Mouse (Mus musculus): ENCODE measurements around the gene Rnf121. TPM values are rescaled to one million over a fixed set of nuclear protein-coding genes. Genes with fewer than 3 reads are reported as not detected.
A peak's percentile ranks its signal among the peaks of the same experiment; 100 is the strongest.

Rnf121 gene
- polyA plus RNA-seq, 1 experiment from 2014 or later = 29.3 TPM

- H3K36me3 ChIP-seq (ENCODE audit: insufficient read depth) = 0 out of 2 replicates have a peak, but pooled peaks cover 14% of the 10 kb centered on the region
- H3K4me2 ChIP-seq = no peak overlapping the region
- peaks cover 8% of the 10 kb centered on the region for H3K4me1 ChIP-seq (ENCODE audit: insufficient read depth)
- H3K9ac ChIP-seq = no peak overlapping the region
- H3K27me3 ChIP-seq (ENCODE audit: insufficient read depth, low read length) = no peaks in the 10 kb centered on the region
- H3K4me3 ChIP-seq (ENCODE audit: low read depth, low read length) = no peak overlapping the region
- no peaks in the 10 kb centered on the region for H3K9me3 ChIP-seq (ENCODE audit: low read depth, low read length)
- WGBS = 23% methylated on average over 2 of the region's 2 CpGs
- TF ChIP-seq CTCF (IDR thresholded peaks at IDR 0.05; ENCODE audit: low read depth) = no peak
- peak; percentile 65 for DNase-seq
- no peak for ATAC-seq (ENCODE audit: insufficient read depth)
- H3K27ac ChIP-seq (ENCODE audit: low read depth) = no peak overlapping the region
Measured at GRCm38 (mm10) chr7:101974505-101974904, 90.8 kb downstream of the Rnf121 start.

GRCm38 (mm10) chr7:101973730-101974129 is 91.5 kb downstream of the Rnf121 start:
- no peaks in the 10 kb centered on the region for H3K27me3 ChIP-seq (ENCODE audit: insufficient read depth, low read length)
- TF ChIP-seq CTCF (IDR thresholded peaks at IDR 0.05; ENCODE audit: low read depth) = no peak
- 0 out of 2 replicates have a peak, but pooled peaks cover 11% of the 10 kb centered on the region for H3K36me3 ChIP-seq (ENCODE audit: insufficient read depth)
- peaks cover 12% of the 10 kb centered on the region for H3K4me1 ChIP-seq (ENCODE audit: insufficient read depth)
- H3K9ac ChIP-seq = no peak overlapping the region
- 0 out of 2 replicates have a peak overlapping the region, but pooled peaks have one; percentile 18 for H3K4me2 ChIP-seq
- no peak for ATAC-seq (ENCODE audit: insufficient read depth)
- H3K27ac ChIP-seq (ENCODE audit: low read depth) = no peak overlapping the region; the same call in 1 of the 2 replicates
- H3K4me3 ChIP-seq (ENCODE audit: low read depth, low read length) = no peak overlapping the region
- peak; percentile 45 for DNase-seq
- WGBS = 54% methylated on average over 3 of the region's 3 CpGs
- no peaks in the 10 kb centered on the region for H3K9me3 ChIP-seq (ENCODE audit: low read depth, low read length)

GRCm38 (mm10) chr7:101971721-101972120 is 93.5 kb downstream of the Rnf121 start:
- WGBS = 39% methylated on average over 2 of the region's 2 CpGs
- H3K4me1 ChIP-seq (ENCODE audit: insufficient read depth) = peaks cover 21% of the 10 kb centered on the region

GRCm38 (mm10) chr7:101970821-101971461 is 94.3 kb downstream of the Rnf121 start:
- WGBS = 3% methylated on average over 19 of the region's 19 CpGs
- peak; percentile 70 for ATAC-seq (ENCODE audit: insufficient read depth)
- peaks cover 25% of the 10 kb centered on the region for H3K4me1 ChIP-seq (ENCODE audit: insufficient read depth)

More at GRCm38 (mm10) chr7:101971721-101972120, 93.5 kb downstream of the Rnf121 start:
- Histone ChIP-seq H3K27ac (ENCODE audit: low read depth) (peak overlapping the region; percentile 100), H3K9me3 (ENCODE audit: low read depth, low read length) (no peaks in the 10 kb centered on the region), H3K4me3 (ENCODE audit: low read depth, low read length) (peak overlapping the region; percentile 69), H3K27me3 (ENCODE audit: insufficient read depth, low read length) (no peaks in the 10 kb centered on the region), H3K4me2 (peak overlapping the region; percentile 69), H3K36me3 (ENCODE audit: insufficient read depth) (0 out of 2 replicates have a peak, but pooled peaks cover 5% of the 10 kb centered on the region), H3K9ac (peak overlapping the region; percentile 84)
- DNase-seq (no peak), ATAC-seq (ENCODE audit: insufficient read depth) (no peak)
- TF ChIP-seq CTCF (IDR thresholded peaks at IDR 0.05; ENCODE audit: low read depth) = no peak

GRCm38 (mm10) chr7:101970429-101970775 is 94.9 kb downstream of the Rnf121 start:
- H3K36me3 ChIP-seq (ENCODE audit: insufficient read depth) = 0 out of 2 replicates have a peak, but pooled peaks cover 4% of the 10 kb centered on the region
- peaks cover 25% of the 10 kb centered on the region for H3K4me1 ChIP-seq (ENCODE audit: insufficient read depth)
- no peak for TF ChIP-seq CTCF (IDR thresholded peaks at IDR 0.05; ENCODE audit: low read depth)
- ATAC-seq (ENCODE audit: insufficient read depth) (peak; percentile 67), DNase-seq (peak; percentile 99)
- no peaks in the 10 kb centered on the region for H3K27me3 ChIP-seq (ENCODE audit: insufficient read depth, low read length)
- peak overlapping the region; percentile 69 for H3K4me3 ChIP-seq (ENCODE audit: low read depth, low read length)
- WGBS = under 1% methylated on average over 16 of the region's 17 CpGs
- peak overlapping the region; percentile 100 for H3K27ac ChIP-seq (ENCODE audit: low read depth)
- H3K9me3 ChIP-seq (ENCODE audit: low read depth, low read length) = no peaks in the 10 kb centered on the region
- peak overlapping the region; percentile 69 for H3K4me2 ChIP-seq
- peak overlapping the region; percentile 84 for H3K9ac ChIP-seq

More at GRCm38 (mm10) chr7:101970821-101971461, 94.3 kb downstream of the Rnf121 start:
- Histone ChIP-seq H3K4me3 (ENCODE audit: low read depth, low read length) (peak overlapping the region; percentile 69), H3K9ac (peak overlapping the region; percentile 84), H3K36me3 (ENCODE audit: insufficient read depth) (0 out of 2 replicates have a peak, but pooled peaks cover 5% of the 10 kb centered on the region), H3K27me3 (ENCODE audit: insufficient read depth, low read length) (no peaks in the 10 kb centered on the region), H3K27ac (ENCODE audit: low read depth) (peak overlapping the region; percentile 100), H3K4me2 (peak overlapping the region; percentile 69), H3K9me3 (ENCODE audit: low read depth, low read length) (no peaks in the 10 kb centered on the region)
- TF ChIP-seq CTCF (IDR thresholded peaks at IDR 0.05; ENCODE audit: low read depth) = no peak; the same call in 1 of the 2 replicates
- DNase-seq = peak; percentile 91

- Histone ChIP-seq H3K4me3 (ENCODE audit: low read depth, low read length) (peak overlapping the region; percentile 69), H3K9me3 (ENCODE audit: low read depth, low read length) (no peaks in the 10 kb centered on the region), H3K4me2 (peak overlapping the region; percentile 69), H3K4me1 (ENCODE audit: insufficient read depth) (peaks cover 25% of the 10 kb centered on the region), H3K27me3 (ENCODE audit: insufficient read depth, low read length) (no peaks in the 10 kb centered on the region), H3K36me3 (ENCODE audit: insufficient read depth) (no peaks in the 10 kb centered on the region), H3K27ac (ENCODE audit: low read depth) (peak overlapping the region; percentile 100), H3K9ac (peak overlapping the region; percentile 84)
- peak; percentile 90 for ATAC-seq (ENCODE audit: insufficient read depth)
- WGBS = under 1% methylated on average over 53 of the region's 53 CpGs
- peak; percentile 91 for DNase-seq
- no peak for TF ChIP-seq CTCF (IDR thresholded peaks at IDR 0.05; ENCODE audit: low read depth)
Measured at GRCm38 (mm10) chr7:101969694-101970428, 95.4 kb downstream of the Rnf121 start.

Other genes starting within 250 kb of the Rnf121 start
- gene Phox2a, start 247.2 kb downstream of the Rnf121 start, polyA plus RNA-seq (2014; fragmentation: Nextera tagmentation; extraction: Ambion mirVana) = 0.34 and 0.67 TPM in 2 replicates
- gene Inppl1, start 227.2 kb downstream of the Rnf121 start, polyA plus RNA-seq (2014; fragmentation: Nextera tagmentation; extraction: Ambion mirVana) = 35.6 and 37.4 TPM in 2 replicates
- 2.6 and 2.8 TPM in 2 replicates for gene Folr2, start 208.3 kb downstream of the Rnf121 start, polyA plus RNA-seq (2014; fragmentation: Nextera tagmentation; extraction: Ambion mirVana)
- 85.9 and 90.4 TPM in 2 replicates for gene Anapc15, start 201.8 kb downstream of the Rnf121 start, polyA plus RNA-seq (2014; fragmentation: Nextera tagmentation; extraction: Ambion mirVana)
- gene Folr1, start 194.7 kb downstream of the Rnf121 start, polyA plus RNA-seq (2014; fragmentation: Nextera tagmentation; extraction: Ambion mirVana) = 0.20 and 0.73 TPM in 2 replicates
- 151 and 161 TPM in 2 replicates for gene Lamtor1, start 159.6 kb downstream of the Rnf121 start, polyA plus RNA-seq (2014; fragmentation: Nextera tagmentation; extraction: Ambion mirVana)
- 0.30 and 0.43 TPM in 2 replicates for gene Tomt, start 159.1 kb downstream of the Rnf121 start, polyA plus RNA-seq (2014; fragmentation: Nextera tagmentation; extraction: Ambion mirVana)
- 7.7 and 8.3 TPM in 2 replicates for gene Lrrc51, start 131.6 kb downstream of the Rnf121 start, polyA plus RNA-seq (2014; fragmentation: Nextera tagmentation; extraction: Ambion mirVana)
- gene Numa1, start 131.4 kb downstream of the Rnf121 start, polyA plus RNA-seq (2014; fragmentation: Nextera tagmentation; extraction: Ambion mirVana) = 109 TPM in 2 replicates
- 2.2 and 2.6 TPM in 2 replicates for gene Il18bp, start 46.8 kb downstream of the Rnf121 start, polyA plus RNA-seq (2014; fragmentation: Nextera tagmentation; extraction: Ambion mirVana)
- 23.8 and 26.9 TPM in 2 replicates for gene Xndc1, start within 50 bp of the Rnf121 start, polyA plus RNA-seq (2014; fragmentation: Nextera tagmentation; extraction: Ambion mirVana)
- gene Xntrpc, start 244 bp upstream of the Rnf121 start, polyA plus RNA-seq (2014; fragmentation: Nextera tagmentation; extraction: Ambion mirVana) = 1.0 and 1.2 TPM in 2 replicates
- gene Trpc2, start 17.6 kb upstream of the Rnf121 start, polyA plus RNA-seq (2014; fragmentation: Nextera tagmentation; extraction: Ambion mirVana) = not detected in 2 replicates
- 0.50 and 0.65 TPM in 2 replicates for gene Art1, start 36.3 kb upstream of the Rnf121 start, polyA plus RNA-seq (2014; fragmentation: Nextera tagmentation; extraction: Ambion mirVana)
- 1.1 and 1.2 TPM in 2 replicates for gene Art5, start 44.0 kb upstream of the Rnf121 start, polyA plus RNA-seq (2014; fragmentation: Nextera tagmentation; extraction: Ambion mirVana)
- gene Chrna10, start 51.4 kb upstream of the Rnf121 start, polyA plus RNA-seq (2014; fragmentation: Nextera tagmentation; extraction: Ambion mirVana) = not detected in 2 replicates
- 50.2 and 50.7 TPM in 2 replicates for gene Nup98, start 144.7 kb upstream of the Rnf121 start, polyA plus RNA-seq (2014; fragmentation: Nextera tagmentation; extraction: Ambion mirVana)
- gene Pgap2, start 144.7 kb upstream of the Rnf121 start, polyA plus RNA-seq (2014; fragmentation: Nextera tagmentation; extraction: Ambion mirVana) = 77.9 and 80.4 TPM in 2 replicates
- gene Rhog, start 190.6 kb upstream of the Rnf121 start, polyA plus RNA-seq (2014; fragmentation: Nextera tagmentation; extraction: Ambion mirVana) = 68.4 and 71.9 TPM in 2 replicates
- 15.9 and 16.3 TPM in 2 replicates for gene Stim1, start 202.3 kb upstream of the Rnf121 start, polyA plus RNA-seq (2014; fragmentation: Nextera tagmentation; extraction: Ambion mirVana)